Mouse (Mus musculus): ENCODE measurements around the gene Scamp3.

DNA sequence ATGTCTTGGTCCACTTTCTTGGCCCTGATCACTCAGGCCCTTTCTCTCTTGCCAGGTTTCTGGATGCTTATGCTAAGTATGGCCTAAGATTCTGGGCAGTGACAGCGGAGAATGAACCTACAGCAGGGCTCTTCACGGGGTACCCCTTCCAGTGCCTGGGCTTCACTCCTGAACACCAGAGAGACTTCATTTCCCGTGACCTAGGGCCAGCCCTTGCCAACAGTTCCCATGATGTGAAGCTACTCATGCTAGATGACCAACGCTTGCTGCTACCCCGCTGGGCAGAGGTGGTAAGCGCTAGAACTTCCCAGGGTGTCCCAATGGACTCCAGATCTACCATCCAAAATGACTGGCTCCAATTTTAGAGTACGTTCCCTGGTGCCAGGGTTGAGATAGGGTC lies 28.8 kb downstream of the Scamp3 start:
- TF ChIP-seq FLI1 (IDR thresholded peaks at IDR 0.05; ENCODE audit: low read length) (no peak), GATA1 (IDR thresholded peaks at IDR 0.05; ENCODE audit: borderline replicate concordance, low read length) (no peak)
